Mouse (Mus musculus) urinary bladder, adult 2 months (tissue): ENCODE results near the gene Acap2. TPM values are rescaled to one million over a fixed set of nuclear protein-coding genes. Genes with fewer than 3 reads are reported as not detected.

Experiments
- DNase-seq: peaks from one replicate; pipeline ENCODE4 v3.0.0; 2022; ENCODE audit warnings: low spot score
- polyA plus RNA-seq: library from polyadenylated mRNA; depleted of rRNA; stranded (reverse); fragments of >200 nt; gene quantifications from 2 replicates; pipeline ENCODE4 v1.2.3, GENCODE M21; 2012

Gene Acap2
- polyA plus RNA-seq, 1 experiment: 40.7 TPM

- peak; percentile 87 for DNase-seq
These were observed 119.8 kb downstream of the Acap2 start, which contains the start of gene Xxylt1 for GRCm38 (mm10) chr16:31081125-31081664. Xxylt1 (minus strand) TSS chr16:31081432.

- peak; percentile 56 for DNase-seq
These were observed 120.4 kb downstream of the Acap2 start for GRCm38 (mm10) chr16:31080573-31081051.

- peak; percentile 12 for DNase-seq
These were observed 123.6 kb downstream of the Acap2 start for GRCm38 (mm10) chr16:31077396-31077795.

GRCm38 (mm10) chr16:31076436-31076835 is 124.6 kb downstream of the Acap2 start:
- no peak for DNase-seq

- DNase-seq: no peak
These were observed 126.6 kb downstream of the Acap2 start for GRCm38 (mm10) chr16:31074324-31074908.

DNA sequence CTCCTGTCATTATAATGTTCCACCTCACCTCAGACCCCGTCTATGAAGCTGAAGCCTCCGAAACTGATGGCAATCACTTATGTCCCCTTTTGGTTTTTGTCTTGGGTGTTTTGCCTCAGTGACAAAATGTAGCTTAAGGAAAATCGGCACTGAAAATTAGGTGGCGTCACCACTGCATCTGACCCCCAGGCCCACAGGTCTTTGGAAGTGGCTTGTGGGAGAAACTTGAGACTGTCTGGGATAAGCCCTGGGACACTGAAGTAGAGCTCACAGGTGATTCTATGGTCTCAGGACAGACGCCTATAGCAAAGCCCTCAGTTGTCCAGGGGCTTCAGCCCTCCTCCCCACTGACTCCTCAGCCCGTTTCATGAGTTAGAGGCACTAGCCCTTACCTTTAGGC is 129.3 kb downstream of the Acap2 start:
- DNase-seq: no peak

DNA sequence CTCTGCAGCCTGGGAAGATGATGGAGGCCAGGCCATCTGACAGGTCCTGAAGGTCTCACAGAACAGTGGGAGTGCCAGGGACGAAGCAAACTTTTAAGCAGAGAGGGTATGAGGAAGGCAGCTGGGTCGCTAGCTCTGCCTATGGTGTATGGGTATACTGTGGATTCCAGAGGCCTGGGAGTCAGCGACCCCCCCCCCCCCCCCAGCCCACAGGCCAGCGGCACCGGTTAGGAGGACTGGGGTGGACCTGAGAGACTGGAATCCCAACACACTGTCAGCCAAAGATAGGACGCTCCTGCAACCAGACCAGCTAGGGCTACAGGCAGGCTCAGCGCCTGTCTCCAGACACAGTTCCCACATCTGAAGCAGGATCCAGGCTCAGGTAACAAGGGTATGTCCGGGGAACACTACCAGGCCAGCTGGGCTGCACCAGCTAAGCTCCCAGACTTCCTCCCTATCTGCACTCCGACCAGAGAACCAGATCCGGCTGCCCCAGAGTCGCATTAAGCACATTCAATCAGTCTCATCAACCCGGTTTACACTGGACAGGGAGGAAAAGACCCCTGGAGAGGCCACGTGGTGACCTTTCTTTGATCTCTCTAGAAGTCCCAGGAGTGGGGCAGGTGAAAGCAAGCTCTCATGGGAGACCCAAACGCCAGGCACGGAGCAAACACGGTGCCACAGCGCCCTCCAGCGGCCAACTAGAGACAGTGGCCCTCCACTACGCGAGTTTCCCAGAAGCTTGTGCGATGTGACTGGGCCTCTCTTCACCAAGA is 130.5 kb downstream of the Acap2 start:
- peak; percentile 83 for DNase-seq

DNA sequence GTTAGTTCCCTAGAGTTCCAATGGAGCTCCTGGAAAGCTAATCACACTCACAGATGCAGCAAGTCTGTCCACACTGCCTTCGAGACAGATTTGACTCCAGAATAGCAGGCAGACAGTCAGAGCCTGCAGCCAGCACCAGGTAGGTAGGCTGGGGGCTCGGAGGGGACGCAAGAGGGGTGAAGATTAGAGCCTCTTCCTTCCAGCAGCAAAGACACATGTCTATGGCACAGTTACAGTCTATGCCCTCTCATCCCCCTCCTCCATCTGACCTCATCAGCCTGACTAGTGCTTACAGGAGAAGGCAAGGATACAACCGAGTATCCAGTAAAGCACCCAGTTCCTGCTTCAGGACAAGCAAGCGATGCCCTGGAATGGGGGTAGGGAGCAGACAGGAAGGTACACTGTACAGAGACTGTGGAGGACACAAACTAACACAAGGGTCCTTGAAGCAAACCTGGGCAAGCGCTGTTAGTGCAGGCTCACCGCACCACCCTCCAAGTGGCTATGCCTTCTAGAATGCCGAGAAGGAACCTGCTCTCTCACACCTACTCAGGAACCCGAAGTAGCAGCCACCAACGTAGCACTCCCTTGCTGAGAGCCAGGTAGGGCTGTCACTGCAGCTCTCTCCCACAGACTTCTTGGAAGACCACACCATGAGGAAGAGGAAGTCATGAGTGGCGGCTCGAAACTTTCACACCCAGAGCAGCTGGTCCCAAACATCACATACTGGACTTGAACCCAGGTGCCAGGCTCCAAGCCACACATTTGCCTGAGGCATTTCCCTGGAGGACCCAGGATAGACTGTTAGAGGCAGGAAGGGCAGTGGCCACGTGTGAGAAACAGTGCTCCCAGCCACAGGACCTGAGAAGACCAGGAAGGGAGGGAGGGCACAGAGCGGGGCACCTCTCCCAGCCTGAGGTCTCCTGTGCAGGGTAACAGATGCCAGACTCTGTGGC is 131.6 kb downstream of the Acap2 start:
- no peak for DNase-seq

DNA sequence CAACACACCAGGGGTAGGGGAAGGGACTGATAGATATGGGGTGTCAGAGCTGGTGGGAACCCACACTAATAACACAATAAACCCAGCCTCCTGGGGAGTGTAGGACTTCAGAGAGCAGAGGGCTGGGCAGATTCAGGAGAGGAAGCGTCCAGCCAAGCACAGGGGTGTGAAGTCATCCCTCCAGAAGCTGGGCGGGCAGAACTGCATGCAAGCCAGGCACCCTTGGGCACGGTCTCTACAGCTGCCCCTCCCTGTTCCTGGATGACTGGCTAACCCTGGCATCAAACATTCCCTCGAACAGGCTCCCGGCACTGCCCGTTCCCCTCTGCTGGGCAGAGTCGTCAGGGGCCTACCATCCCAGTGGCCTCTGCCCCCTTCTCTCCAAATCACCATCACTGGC is 132.8 kb downstream of the Acap2 start:
- DNase-seq: no peak

DNA sequence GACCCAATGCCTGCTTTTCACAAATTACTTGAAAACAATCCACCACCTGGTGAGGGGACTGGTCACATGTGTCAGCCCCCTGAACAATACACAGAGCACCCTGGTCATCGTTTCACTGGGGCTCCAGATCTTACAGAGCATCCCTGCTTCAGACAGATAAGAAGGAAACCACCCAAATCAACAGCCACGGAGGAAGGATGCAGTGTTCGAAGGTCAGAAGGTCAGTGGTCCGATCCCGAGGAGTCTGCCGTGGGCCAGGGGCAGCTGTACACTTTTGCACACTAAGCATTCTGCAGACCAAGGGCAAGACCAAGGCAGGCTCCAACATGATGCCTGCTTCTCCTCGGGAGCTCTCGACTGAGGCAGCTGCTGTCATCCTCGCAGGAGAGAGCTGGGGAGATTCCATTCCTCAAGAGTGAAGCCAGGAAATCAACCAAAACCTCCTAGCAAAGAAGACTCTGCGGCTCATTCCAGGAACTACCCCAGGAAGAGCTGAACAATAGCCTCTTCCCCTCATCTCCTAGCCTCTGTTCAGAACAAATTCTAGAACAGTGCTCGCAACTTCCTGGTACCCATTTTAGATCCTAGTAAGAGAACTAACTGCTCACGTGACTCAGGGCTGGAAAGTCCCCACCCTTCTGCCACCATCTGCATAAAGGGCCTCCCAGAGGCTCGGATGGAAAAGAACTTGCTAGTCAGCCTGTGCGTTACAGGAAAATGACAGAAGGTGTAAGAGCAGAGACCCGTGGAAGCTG is 134.5 kb downstream of the Acap2 start:
- no peak for DNase-seq

GRCm38 (mm10) chr16:31064782-31065181 is 136.3 kb downstream of the Acap2 start:
- DNase-seq: no peak

- DNase-seq: no peak
These were observed 138.1 kb downstream of the Acap2 start for GRCm38 (mm10) chr16:31062918-31063317.

- no peak for DNase-seq
These were observed 139.7 kb downstream of the Acap2 start for GRCm38 (mm10) chr16:31061246-31061880.

DNA sequence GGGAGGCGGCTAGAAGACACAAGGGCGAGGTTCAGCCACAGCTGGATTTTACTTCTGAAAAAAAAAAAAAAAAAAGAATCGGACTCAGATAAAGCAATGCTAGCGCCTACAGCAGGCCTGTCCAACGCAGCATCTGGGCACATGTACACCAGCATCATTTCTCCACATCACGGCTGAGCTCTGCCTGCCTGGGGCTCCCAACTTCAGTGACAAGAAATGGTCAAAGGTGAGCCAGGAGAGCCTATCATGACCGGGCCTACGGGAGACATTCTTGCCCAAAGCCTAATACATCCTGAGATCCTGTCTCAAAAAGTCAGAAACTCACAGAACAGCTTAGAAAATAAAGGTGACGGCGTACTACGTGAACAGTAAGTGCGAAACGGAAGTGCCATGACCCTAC is 140.3 kb downstream of the Acap2 start:
- no peak for DNase-seq

- no peak for DNase-seq
These were observed 140.8 kb downstream of the Acap2 start for GRCm38 (mm10) chr16:31060226-31060625.

- DNase-seq: no peak
These were observed 141.3 kb downstream of the Acap2 start for GRCm38 (mm10) chr16:31059730-31060129.

DNA sequence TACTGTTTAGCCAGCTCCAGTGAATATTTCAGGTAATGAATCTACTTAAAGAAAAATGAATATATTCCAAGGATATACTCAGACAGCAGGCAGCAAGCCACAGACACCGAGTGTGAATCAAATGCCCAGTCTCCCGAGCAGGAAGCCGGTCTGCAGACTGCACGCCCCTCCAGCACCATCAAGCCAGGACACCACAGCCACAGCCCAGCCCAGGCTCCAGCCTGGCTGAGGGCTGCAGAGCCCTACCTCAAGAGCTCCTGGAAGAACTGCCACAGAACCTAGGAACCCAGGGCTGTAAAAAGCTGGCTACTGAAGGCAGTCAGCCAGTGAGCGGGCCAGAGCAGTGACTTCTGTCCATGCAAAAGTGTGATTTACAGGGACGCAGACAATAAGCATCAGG is 148.2 kb downstream of the Acap2 start:
- no peak for DNase-seq

- DNase-seq: no peak
These were observed 148.8 kb downstream of the Acap2 start for GRCm38 (mm10) chr16:31052177-31052726.

- DNase-seq: no peak
These were observed 150.3 kb downstream of the Acap2 start for GRCm38 (mm10) chr16:31050701-31051100.

DNA sequence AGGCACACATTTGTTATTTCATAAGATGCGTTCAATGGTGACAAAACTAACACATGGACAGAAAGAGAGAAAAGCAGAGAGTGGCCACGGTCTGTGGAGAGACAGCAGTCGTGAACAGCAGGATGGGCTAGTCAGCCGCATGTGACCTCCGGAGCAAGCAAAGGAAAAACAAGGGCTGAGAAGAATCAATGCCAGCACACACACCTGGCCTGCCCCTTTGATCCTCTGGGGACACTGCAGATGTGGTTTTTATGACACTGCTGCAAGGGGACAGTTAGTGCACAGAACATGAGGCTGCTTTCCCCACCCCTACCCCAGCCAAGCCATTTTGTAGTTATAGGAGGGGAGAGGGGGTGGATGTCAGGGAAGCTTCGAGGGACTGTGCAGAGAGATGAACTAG is 152.9 kb downstream of the Acap2 start:
- no peak for DNase-seq
